Mouse (Mus musculus) bone marrow, adult 2 months (tissue): Measurements from ENCODE around the gene Ifnar2. TPM values are rescaled to one million over a fixed set of nuclear protein-coding genes. Genes with fewer than 3 reads are reported as not detected.

ENCODE experiments used
- H3K27ac ChIP-seq: fragments of 200-500 bp; 2 replicates; pipeline ENCODE4 v1.5.1; 2012; ENCODE audit warnings: low read depth, mild to moderate bottlenecking, control low read depth, inconsistent platforms, low read length; ENCODE audit not compliant: control insufficient read depth, poor library complexity, insufficient read depth
- H3K4me1 ChIP-seq: fragments of 200-500 bp; 2 replicates; pipeline ENCODE4 v1.6.1; 2011; ENCODE audit warnings: low read length; ENCODE audit not compliant: control insufficient read depth, insufficient read depth
- H3K4me3 ChIP-seq: fragments of 200-500 bp; replicated peaks from 2 replicates; pipeline ENCODE3; 2011; ENCODE audit warnings: mild to moderate bottlenecking, low read depth, low read length, control low read depth; ENCODE audit not compliant: control insufficient read depth
- CTCF ChIP-seq: fragments of 200-500 bp; IDR thresholded peaks from 2 replicates; pipeline ENCODE4 v1.5.1; 2011; ENCODE audit warnings: low read length, control low read depth; ENCODE audit not compliant: control insufficient read depth, insufficient read depth
- POLR2A ChIP-seq: fragments of 200-500 bp; IDR thresholded peaks from 2 replicates; pipeline ENCODE4 v1.6.1; 2011; ENCODE audit warnings: low read depth, mild to moderate bottlenecking, control low read depth, low read length, borderline replicate concordance; ENCODE audit not compliant: control insufficient read depth
- WGBS: fragments of 180-500 bp; shearing (Covaris S2); methylation state at CpG from one replicate; pipeline ENCODE4 v1.1.7; 2018; 5-methylcytosine and 5-hydroxymethylcytosine counted together
- polyA plus RNA-seq: library from polyadenylated mRNA; stranded (reverse); fragments of >200 nt; gene quantifications from 2 replicates; pipeline ENCODE4 v1.2.4, GENCODE M21; 2011; ENCODE audit warnings: low replicate concordance; ENCODE audit not compliant: missing spikeins, insufficient read depth, insufficient read length

Ifnar2 gene
- polyA plus RNA-seq, 1 experiment = 41.1 TPM

DNA sequence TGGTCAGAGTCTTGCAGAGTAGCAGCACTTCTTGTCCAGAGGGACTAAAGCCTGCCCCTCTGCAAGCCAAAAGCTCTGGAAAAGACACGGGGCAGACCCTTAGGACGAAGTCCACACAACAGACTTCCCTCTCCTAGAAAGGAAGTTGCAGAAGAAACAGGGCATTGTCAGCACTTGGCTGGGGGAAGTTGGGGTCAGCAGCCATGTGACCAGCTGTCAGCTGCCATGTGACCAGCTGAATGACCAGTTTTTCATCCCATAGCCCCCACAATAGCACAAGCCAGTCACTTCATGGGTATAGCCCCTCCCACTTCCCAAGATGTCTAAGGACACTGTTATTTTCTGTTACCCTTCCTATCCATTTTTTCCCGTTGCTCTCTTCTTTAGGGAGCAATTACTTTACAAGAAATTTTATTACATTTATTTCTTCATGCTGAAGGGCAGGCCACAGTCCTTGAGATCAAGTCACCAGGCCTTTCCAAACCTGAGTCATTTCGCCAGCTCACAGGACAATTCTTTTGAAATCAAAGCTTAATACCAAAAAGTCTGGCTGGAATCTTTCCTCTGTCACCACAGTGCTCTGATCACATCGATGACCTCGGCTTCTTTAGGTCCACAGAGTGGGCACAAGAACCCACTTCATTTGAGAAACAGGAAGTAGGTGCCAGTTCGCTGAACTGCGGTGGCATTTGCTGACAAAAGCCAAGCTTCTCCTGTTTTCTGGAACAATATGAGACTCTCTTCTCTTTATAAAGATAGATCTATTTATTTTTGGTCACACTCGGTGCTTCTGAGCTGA is 43.0 kb downstream of the Ifnar2 start:
- Histone ChIP-seq H3K4me3 (no peak overlapping the region), H3K27ac (no peak overlapping the region; the same call in 1 of the 2 replicates), H3K4me1 (peaks cover 12% of the 10 kb centered on the region; the same call in 1 of the 2 replicates)
- 33% methylated on average over 9 of the region's 9 CpGs for WGBS
- no peak for TF ChIP-seq CTCF
- no peak for TF ChIP-seq POLR2A

DNA sequence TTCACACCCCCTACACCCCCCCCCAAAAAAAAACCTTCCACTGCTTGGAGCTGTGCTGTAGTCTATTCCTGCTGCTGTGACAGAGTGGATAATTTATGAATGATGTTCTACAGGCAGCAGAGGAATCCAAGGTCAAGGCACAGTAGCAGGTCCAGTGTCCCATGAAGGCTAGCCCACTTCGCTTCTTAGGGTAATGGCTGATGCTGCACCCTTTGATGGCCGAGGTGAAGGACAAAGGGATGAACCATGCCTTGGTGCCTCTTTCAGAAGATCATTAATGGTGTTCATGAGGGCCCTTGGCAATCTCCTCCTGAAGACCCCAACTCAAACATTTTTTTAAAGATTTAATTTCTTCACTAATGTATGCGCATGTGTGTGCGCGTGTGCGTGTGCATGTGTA is 43.8 kb downstream of the Ifnar2 start:
- 96% methylated on average over 6 of the region's 6 CpGs for WGBS
- H3K4me1 ChIP-seq = peaks cover 11% of the 10 kb centered on the region; the same call in 1 of the 2 replicates
- peak overlapping the region; percentile 21; the same call in 1 of the 2 replicates for H3K27ac ChIP-seq
- no peak overlapping the region for H3K4me3 ChIP-seq
- no peak for TF ChIP-seq CTCF
- no peak for TF ChIP-seq POLR2A

DNA sequence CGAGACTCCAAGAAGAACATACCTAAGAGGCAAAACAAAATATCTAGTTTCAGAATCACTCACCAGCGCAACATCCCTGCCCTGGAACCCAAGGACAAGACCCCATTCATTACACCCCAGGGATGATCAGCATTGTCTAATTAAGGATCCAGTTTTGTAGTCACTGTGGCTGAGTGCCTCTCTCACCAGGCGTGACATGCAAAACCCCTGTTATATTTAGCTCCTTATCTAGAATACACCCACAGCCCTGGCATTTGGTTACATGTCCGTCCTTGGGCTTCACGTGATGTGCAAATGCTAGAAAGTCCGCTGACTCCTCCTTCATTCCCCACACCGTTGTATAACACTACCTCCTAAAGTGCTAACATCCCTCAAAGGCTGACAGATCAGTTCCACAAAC is 44.4 kb downstream of the Ifnar2 start:
- H3K4me1 ChIP-seq = peaks cover 10% of the 10 kb centered on the region; the same call in 1 of the 2 replicates
- TF ChIP-seq CTCF (no peak), POLR2A (no peak)
- 60% methylated on average over 7 of the region's 7 CpGs for WGBS
- peak overlapping the region; percentile 4 for H3K4me3 ChIP-seq
- peak overlapping the region; percentile 21; the same call in 1 of the 2 replicates for H3K27ac ChIP-seq

DNA sequence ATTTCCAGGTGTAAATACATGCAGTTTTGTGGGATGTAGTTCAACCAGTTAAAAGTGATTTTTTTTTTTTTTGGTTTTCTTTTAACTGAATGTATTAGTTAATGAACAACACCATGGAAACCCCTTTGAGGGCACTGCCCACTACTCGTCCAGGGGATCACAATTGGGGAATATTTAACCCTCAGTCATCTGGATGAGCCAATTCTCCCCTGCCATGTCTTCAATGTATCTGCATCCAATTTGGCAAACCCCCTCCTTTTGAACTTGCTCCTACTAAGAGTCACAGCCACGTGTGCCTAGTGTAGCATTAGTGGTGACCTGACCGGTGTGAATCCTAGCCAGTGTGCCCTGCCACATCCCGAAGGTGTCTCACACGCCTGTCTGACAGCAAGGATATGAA is 45.9 kb downstream of the Ifnar2 start:
- no peak overlapping the region for H3K27ac ChIP-seq
- no peak overlapping the region for H3K4me3 ChIP-seq
- peaks cover 7% of the 10 kb centered on the region; the same call in 1 of the 2 replicates for H3K4me1 ChIP-seq
- WGBS = 82% methylated on average over 5 of the region's 5 CpGs
- TF ChIP-seq CTCF = no peak
- TF ChIP-seq POLR2A = no peak

DNA sequence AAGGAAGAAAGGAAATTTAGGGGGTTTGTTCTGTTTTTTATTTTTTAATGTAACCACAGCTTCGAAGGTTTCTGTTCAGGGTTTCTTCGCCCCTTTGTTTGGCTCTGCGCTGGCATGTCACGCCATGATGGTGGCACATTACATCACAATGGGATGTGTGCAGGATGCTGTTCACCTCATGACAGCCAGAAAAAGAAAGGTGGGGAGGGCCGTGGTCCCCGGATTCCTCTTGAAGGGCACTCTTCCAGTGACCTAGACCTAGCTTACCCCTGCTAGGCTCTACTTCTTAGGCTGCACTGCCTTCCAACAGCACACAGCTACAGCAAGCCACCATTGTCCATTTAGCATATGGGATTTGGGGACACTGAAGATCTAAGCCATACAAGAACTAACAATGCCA is 53.2 kb downstream of the Ifnar2 start:
- H3K4me3 ChIP-seq = no peak overlapping the region
- H3K27ac ChIP-seq = no peak overlapping the region
- H3K4me1 ChIP-seq = no peaks in the 10 kb centered on the region
- WGBS = 84% methylated on average over 6 of the region's 6 CpGs
- TF ChIP-seq POLR2A (no peak), CTCF (no peak)

DNA sequence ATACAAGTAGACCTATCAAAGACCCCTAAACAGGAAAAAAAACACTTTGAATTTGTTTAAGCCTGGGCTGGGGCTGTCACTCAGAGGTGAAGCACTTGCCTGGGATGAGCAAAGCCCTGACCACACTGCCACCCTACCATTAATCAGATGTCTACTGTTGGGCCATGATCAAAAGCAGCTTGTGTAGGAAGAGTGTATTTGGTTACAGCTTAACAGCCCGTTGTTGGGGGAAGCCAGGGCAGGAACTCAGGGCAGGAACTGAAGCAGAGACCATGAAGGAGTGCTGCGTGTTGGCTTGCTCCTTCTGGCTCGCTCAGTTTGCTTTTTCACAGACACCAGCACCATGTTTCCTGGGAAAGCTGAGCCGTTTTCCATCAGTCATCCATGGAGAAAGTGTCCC is 54.0 kb downstream of the Ifnar2 start:
- TF ChIP-seq POLR2A (no peak), CTCF (no peak)
- H3K4me1 ChIP-seq = no peaks in the 10 kb centered on the region
- 86% methylated on average over 4 of the region's 4 CpGs for WGBS
- H3K4me3 ChIP-seq = no peak overlapping the region
- H3K27ac ChIP-seq = no peak overlapping the region

DNA sequence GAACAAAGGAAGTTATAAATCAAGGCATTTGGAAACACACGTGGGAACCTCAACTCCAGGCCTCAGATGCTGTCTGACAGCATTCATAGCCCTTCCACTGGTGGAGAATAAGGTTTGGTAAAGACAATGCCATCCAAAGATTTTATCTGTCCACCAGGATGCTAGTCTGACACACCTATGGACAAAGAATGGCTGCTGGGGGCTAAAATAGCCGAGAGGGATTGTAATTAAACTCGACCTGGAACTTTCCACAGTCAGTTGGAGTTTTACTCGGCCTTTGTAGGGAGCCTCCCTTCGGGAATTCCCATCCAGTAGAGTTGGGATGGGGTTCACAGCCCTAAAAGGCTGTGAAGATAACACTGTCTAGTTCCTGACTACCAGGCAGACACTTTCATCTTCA is 54.9 kb downstream of the Ifnar2 start:
- Histone ChIP-seq H3K4me1 (no peaks in the 10 kb centered on the region), H3K4me3 (no peak overlapping the region), H3K27ac (no peak overlapping the region)
- TF ChIP-seq CTCF (no peak), POLR2A (no peak)
- WGBS = 75% methylated on average over 5 of the region's 5 CpGs

DNA sequence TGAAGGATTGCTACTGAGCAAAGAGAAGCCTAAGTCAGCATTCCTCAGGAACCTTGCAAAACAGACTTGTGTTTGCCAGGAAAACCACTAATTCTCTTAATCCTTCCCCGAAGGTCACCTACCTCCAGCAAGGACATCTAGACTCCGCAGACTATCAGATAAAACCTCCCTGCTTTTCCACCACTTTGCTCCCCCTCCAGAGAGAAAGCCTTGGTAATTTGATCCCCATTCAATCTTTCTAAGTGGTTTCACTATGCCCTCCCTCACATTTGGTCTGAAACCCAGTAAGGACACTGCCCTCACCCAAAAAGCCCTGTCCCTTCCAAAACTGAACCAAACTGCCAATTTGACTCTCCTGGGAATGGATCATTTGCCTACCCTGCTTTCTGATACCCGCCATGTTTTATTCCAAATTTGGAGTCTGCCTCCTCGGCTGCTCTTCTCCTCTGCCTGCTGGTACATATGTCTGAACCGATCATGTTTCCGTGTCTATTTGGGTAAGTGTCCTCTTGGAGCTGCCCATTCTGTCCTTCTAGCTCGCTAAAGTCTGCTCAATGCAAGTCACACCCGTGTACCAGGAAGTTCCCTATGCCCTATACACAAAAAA is 55.8 kb downstream of the Ifnar2 start:
- no peak overlapping the region for H3K4me3 ChIP-seq
- 83% methylated on average over 8 of the region's 8 CpGs for WGBS
- TF ChIP-seq POLR2A = no peak
- TF ChIP-seq CTCF = no peak
- no peak overlapping the region for H3K27ac ChIP-seq
- H3K4me1 ChIP-seq = peaks cover under 1% of the 10 kb centered on the region

DNA sequence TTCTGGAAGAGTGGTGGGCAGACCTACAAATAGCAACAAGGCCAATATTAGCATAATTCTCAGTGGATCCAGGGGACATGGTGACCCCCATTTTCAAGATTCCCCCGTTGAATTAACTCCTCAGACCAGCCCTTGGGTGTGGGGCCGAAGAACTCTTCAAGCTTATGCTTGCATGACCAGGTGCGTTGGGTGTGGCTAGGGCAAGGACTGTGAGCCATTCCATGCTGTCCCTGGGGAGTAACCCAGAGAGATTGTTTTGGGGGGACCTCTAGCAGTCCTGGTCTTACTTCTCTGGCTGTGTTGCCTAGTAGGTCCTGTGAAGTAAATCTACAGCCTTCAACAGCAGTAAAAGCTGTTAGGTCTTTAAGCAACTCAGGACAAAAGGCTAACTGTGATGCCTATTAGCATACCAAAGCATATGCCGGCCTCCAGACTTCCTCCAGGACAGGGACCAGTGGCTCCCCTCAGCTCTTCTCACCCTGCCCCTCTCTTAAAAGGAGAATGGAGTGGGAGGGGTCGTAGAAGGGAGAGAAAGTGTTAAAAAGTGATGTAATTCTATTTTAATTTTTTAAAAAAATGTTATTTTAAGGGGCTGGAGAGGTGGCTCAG is 60.2 kb downstream of the Ifnar2 start:
- TF ChIP-seq CTCF = no peak
- no peak for TF ChIP-seq POLR2A
- WGBS = 65% methylated on average over 5 of the region's 5 CpGs
- Histone ChIP-seq H3K27ac (no peak overlapping the region), H3K4me1 (peaks cover 5% of the 10 kb centered on the region), H3K4me3 (no peak overlapping the region)
